Mouse (Mus musculus) bone marrow, adult 2 months (tissue): ENCODE measurements around the gene Bcam. TPM values are rescaled to one million over a fixed set of nuclear protein-coding genes. Genes with fewer than 3 reads are reported as not detected.

Source experiments
- H3K27ac ChIP-seq: fragments of 200-500 bp; 2 replicates; pipeline ENCODE4 v1.5.1; 2012; ENCODE audit warnings: low read depth, mild to moderate bottlenecking, control low read depth, inconsistent platforms, low read length; ENCODE audit not compliant: control insufficient read depth, poor library complexity, insufficient read depth
- H3K4me1 ChIP-seq: fragments of 200-500 bp; 2 replicates; pipeline ENCODE4 v1.6.1; 2011; ENCODE audit warnings: low read length; ENCODE audit not compliant: control insufficient read depth, insufficient read depth
- H3K4me3 ChIP-seq: fragments of 200-500 bp; replicated peaks from 2 replicates; pipeline ENCODE3; 2011; ENCODE audit warnings: mild to moderate bottlenecking, low read depth, low read length, control low read depth; ENCODE audit not compliant: control insufficient read depth
- CTCF ChIP-seq: fragments of 200-500 bp; IDR thresholded peaks from 2 replicates; pipeline ENCODE4 v1.5.1; 2011; ENCODE audit warnings: low read length, control low read depth; ENCODE audit not compliant: control insufficient read depth, insufficient read depth
- POLR2A ChIP-seq: fragments of 200-500 bp; IDR thresholded peaks from 2 replicates; pipeline ENCODE4 v1.6.1; 2011; ENCODE audit warnings: low read depth, mild to moderate bottlenecking, control low read depth, low read length, borderline replicate concordance; ENCODE audit not compliant: control insufficient read depth
- WGBS: fragments of 180-500 bp; shearing (Covaris S2); methylation state at CpG from one replicate; pipeline ENCODE4 v1.1.7; 2018; 5-methylcytosine and 5-hydroxymethylcytosine counted together
- polyA plus RNA-seq: library from polyadenylated mRNA; stranded (reverse); fragments of >200 nt; gene quantifications from 2 replicates; pipeline ENCODE4 v1.2.4, GENCODE M21; 2011; ENCODE audit warnings: low replicate concordance; ENCODE audit not compliant: missing spikeins, insufficient read depth, insufficient read length

The Bcam gene
- polyA plus RNA-seq, 1 experiment: 4.5 TPM

DNA sequence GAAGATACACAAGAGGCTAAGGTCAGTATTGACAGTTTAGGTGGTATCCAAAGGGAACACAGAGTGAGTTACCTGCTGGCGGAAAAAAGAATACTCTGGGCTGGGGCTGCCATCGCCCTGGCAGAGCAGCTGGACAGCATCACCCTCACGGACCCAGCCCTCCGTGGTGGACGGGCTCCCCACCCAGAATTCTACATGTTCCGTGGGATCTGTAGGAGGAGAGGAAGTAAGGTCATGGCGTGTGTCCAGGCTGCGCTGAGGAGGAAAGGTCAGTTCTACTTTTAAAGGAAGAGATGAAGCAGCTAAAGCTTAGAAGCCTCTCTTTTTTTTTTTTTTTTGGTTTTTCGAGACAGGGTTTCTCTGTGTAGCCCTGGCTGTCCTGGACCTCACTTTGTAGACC, 6.2 kb downstream of the Bcam start:
- no peak for TF ChIP-seq CTCF
- no peak for TF ChIP-seq POLR2A
- WGBS: 71% methylated on average over 9 of the region's 9 CpGs
- Histone ChIP-seq H3K4me3 (no peak overlapping the region), H3K4me1 (no peaks in the 10 kb centered on the region), H3K27ac (no peak overlapping the region)

DNA sequence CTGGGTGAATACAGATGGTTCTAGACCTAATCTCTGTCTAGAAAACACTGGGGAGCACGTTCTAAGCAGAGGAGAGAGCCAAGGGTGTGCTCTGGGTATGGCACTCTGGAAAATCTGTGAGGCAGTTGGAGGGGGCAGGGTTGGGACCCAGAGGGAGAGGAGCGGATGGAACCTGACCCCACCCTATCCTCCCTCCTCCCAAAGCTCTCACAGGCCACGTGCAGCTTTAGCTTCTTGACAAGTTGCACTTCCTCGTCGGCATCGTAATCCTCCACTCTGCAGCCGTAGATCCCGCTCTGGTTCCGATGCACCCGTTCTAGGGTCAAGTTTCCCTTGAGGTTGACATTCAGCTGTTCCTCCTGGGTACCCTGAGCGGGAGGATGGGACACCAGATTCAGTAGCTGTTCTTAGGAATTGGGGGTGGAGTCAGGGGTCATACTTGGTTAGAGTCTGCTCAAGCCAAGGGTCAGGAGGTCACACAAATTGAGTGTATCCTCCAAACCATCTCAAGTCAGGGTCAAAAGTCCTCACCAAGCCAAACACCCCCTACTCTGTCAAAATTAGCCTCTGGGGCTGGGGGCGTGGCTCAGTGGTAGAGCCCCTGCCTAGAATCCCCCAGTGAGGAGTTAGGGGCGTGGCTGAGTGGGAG, 6.9 kb downstream of the Bcam start:
- no peak for TF ChIP-seq POLR2A
- no peak for TF ChIP-seq CTCF
- H3K4me1 ChIP-seq: no peaks in the 10 kb centered on the region
- H3K4me3 ChIP-seq: no peak overlapping the region
- 71% methylated on average over 13 of the region's 13 CpGs for WGBS
- H3K27ac ChIP-seq: no peak overlapping the region

DNA sequence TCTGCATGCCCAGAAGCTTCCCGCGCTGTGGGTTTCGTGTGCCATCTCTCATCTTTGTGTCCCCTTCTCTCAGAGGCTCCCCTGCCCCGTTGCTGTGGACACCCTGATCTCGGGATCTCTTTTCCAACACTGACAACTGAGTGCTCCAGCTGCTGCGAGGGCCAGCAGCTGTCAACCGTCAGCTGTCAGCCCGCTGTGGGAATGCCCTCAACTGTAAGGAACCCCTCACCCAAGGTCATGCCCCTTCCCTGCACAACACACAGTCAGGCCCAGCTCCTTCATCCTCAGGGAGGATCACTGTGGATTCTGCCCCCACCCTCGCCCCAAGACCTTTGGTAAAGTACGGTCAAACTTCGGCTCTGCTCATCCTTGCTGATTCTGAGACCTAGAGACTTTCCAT, 8.5 kb downstream of the Bcam start:
- TF ChIP-seq POLR2A (no peak), CTCF (no peak)
- 86% methylated on average over 11 of the region's 11 CpGs for WGBS
- H3K27ac ChIP-seq: no peak overlapping the region

DNA sequence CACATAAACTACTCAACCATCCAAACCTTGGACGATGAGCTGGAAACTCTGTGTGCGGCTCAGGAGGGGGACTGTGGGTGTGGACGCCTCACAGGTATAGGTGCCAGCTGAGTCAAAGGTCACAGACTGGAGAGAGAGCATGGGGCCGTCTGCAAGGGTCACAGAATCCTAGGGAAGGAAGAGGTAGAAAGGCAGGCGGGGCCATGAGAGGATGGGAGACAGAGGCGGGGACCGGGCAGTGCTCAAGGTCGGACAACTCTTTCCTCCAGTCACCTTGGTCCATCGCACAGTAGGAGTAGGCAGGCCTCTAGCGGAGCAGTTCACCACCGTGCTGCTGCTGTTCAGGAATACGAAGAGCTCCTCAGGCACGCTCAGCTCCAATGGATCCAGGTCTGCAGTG, 10.8 kb downstream of the Bcam start:
- H3K27ac ChIP-seq: no peak overlapping the region
- H3K4me1 ChIP-seq: no peaks in the 10 kb centered on the region
- TF ChIP-seq CTCF: no peak
- TF ChIP-seq POLR2A: no peak
- no peak overlapping the region for H3K4me3 ChIP-seq
- 83% methylated on average over 13 of the region's 13 CpGs for WGBS

More for the DNA sequence above, 8.5 kb downstream of the Bcam start:
- no peaks in the 10 kb centered on the region for H3K4me1 ChIP-seq
- H3K4me3 ChIP-seq: no peak overlapping the region

DNA sequence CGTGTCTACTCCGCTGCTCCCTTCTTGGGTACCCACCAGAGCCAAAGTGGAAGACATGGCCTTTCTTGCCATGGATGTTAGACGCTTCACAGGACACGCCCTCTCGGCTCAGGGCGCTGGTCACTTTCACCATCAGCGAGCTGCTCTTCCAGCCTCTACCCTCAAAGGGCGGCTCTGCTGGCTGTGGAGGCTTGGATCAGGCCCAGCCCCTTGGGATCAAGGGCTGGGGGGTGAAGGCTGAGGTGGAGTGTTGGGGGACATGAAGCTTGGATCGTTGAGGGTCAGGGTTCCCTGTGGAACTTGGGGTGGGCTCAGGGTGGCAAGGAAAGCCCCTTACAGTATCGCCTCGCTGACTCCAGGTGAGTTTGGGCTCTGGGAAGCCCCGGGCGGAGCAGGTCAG, 12.2 kb downstream of the Bcam start:
- Histone ChIP-seq H3K27ac (no peak overlapping the region), H3K4me3 (no peak overlapping the region), H3K4me1 (no peaks in the 10 kb centered on the region)
- no peak for TF ChIP-seq CTCF
- TF ChIP-seq POLR2A: no peak
- 87% methylated on average over 13 of the region's 13 CpGs for WGBS

DNA sequence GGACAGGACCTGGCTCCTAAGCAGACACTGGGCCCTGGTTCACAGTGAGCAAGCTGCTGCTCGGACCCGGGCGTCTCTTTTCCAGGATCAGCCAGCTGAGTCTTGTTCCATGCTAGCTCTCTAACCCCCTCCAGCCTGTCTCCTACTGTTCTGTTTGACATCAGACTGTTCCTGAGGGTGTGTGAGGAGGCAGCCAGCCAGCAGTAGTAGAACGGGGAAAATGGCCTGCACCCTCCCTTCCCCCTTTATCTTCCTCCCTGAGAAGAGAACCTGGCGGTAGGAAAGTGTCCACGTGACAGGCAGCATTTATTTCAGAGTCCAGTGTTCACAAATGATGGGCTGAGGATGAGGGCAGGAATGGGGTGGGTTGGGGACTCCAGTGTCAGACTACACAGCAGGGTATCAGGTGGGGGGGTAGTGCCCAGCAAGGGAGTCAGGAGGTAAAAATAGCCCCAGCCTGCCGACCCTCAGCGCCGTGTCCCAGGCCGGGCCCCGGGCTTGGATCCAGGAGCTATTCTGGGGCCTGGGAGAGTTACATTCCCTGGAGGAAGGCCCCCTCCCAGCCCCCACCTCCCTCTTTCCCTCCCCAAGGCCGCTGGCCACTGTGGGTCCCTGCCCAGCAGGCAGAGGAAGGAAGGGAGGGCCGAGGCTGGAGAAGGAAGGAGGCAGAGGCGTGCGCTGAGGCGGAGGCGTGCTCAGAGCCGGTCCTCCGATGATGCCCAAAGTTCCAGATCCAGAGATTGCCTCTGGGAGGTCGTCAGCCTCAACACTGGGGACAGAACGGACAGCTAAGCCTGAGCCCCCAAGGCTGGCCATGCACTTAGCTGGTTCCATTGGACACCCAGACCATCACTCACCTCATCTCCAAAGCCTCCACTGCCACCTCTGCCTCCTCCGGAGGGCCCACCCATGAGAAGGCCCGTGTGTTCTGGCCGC, 14.7 kb downstream of the Bcam start:
- WGBS: 24% methylated on average over 24 of the region's 24 CpGs
- H3K4me3 ChIP-seq: no peak overlapping the region
- H3K27ac ChIP-seq: no peak overlapping the region
- TF ChIP-seq POLR2A (no peak), CTCF (no peak)
- H3K4me1 ChIP-seq: no peaks in the 10 kb centered on the region

DNA sequence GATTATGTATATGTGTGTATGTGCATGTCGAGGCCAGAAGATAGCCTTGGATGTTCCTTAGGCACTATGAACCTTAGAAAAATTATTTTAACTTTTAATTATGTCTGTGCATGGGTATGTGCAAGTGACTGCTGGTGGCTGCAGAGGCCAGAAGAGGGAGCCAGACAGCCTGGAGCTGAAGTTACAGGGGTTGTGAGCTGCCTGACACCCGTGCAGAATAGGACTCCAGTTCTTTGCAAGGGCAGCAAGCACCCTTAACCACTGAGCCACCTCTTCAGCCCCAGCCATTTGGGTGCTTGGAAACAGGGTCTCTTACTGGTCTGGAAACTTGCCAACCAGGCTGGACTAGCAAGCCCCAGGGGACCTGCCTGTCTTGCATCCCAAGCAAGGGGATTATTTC, 15.8 kb downstream of the Bcam start:
- WGBS: 79% methylated on average over 2 of the region's 2 CpGs
- Histone ChIP-seq H3K27ac (no peak overlapping the region), H3K4me1 (no peaks in the 10 kb centered on the region), H3K4me3 (no peak overlapping the region)
- TF ChIP-seq POLR2A: no peak
- no peak for TF ChIP-seq CTCF

DNA sequence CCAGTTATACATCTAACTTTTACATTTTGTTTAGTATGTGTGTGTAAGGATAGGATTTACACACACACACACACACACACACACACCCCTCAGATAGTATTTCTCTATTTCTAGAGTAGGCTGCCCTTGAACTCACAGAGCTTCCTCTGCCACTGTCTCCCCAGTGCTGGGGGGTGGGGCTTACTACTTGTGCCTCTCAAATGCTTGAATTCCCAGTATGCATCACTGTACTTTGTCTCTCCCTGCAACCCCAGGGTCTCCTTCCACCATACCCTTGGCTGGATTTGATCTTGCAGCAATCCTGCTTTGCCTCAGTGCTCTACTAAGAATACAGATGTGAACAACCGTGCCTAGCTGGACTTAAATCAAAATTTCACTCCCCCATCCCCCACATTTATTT, 16.8 kb downstream of the Bcam start:
- TF ChIP-seq CTCF (no peak), POLR2A (no peak)
- WGBS: 53% methylated on average over 1 of the region's 1 CpGs
- H3K4me3 ChIP-seq: no peak overlapping the region
- no peaks in the 10 kb centered on the region for H3K4me1 ChIP-seq
- no peak overlapping the region for H3K27ac ChIP-seq

DNA sequence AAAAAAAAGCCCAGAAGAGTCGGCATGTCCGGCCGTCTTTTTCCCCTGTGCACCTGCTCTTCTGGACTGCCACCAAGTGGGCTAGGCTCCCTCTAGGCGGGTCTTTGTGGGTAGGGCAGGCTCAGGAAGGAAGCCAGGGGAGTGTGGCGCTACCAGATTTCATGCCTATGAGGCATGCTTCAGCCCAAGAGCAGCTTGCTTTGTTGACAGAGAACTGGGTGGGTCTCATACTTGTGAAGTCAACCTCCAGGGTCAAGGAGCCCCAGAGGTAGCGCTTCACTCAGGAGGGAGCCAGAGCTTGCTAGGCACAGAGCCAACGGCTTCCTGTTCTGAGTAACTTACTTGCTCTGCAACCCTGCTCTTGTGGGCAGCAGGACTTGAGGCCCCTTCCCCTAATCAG, 17.2 kb downstream of the Bcam start:
- TF ChIP-seq POLR2A: no peak
- TF ChIP-seq CTCF: no peak
- H3K4me1 ChIP-seq: no peaks in the 10 kb centered on the region
- H3K27ac ChIP-seq: no peak overlapping the region
- 5% methylated on average over 7 of the region's 7 CpGs for WGBS
- H3K4me3 ChIP-seq: no peak overlapping the region
